Mouse (Mus musculus) regulatory T cell (primary cell): ENCODE measurements around the gene Hap1.

Experiments used
- in situ Hi-C: fragments of 300-600 bp; cut with MboI, MseI; formaldehyde crosslinking; loops from one replicate; pipeline ENCODE4 v1.15.1; 2025; ENCODE audit warnings: high pct_unique_total_duplicates

The Hap1 gene

DNA sequence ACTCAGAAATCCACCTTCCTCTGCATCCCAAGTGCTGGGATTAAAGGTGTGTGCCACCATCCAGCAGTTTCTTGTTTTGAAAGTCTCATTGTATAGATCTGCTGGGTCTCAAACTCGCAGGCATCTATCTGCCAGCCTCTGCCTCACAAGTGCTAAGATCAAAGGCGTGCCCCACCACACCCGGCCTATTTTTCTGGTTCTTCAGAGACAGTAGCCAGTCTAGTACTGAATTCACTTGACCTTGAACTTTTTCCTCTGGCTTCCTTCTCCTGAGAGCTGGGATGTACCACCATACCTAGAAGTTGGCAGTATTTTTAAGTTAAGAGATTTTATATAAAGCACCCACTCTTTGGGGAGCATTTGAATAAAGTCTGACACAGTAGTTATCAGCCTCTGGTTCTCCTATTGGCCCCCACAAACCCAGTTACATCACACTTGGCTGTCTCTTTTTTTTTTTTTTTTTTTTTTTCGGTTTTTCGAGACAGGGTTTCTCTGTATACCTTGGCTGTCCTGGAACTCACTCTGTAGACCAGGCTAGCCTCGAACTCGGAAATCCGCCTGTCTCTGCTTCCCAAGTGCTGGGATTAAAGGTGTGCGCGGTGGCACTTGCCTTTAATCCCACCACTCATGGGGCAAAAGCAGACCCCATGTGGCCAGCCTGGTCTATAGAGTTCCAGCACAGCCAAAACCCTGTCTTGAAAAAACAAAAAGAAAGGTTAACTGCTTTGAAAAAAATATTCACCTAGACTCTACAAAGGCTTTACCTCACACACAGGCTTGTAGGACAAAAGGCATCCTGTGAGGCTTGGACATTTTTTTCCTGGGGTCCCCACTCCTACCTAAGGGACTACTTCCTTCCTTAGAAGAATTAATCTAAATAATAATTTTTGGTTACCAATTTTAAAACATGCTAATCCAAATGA lies 37.1 kb downstream of the Hap1 start:
- in situ Hi-C loops = loop anchor here (25.0 kb wide), 1 partner anchor 1156 kb away; the partner anchor contains the start of gene Ccr7

DNA sequence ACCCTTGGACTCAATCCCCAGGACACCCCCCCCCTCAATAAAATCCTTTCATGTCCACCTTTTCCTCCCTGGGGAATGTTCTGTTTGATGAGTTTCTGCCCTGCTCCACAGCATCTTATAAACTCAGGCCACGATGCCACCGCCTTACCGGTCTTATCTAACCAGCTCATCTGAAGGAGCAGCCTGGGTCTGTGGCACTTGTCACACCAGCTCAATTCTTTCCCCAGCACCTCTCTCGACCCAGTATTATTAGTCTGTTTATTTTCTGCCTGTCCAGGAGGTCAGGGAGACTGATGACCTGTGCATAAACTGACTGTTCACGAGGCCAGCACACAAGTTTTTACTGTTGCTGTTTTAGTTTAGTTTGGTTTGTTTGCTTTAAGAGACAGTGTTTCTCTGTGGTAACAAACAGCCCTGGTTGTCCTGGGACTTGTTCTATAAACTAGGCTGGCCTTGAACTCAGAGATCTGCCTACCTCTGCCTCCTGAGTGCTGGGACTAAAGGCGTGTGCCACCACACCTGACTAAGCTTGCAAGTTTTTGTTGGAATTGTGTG lies 38.0 kb downstream of the Hap1 start:
- in situ Hi-C loops = loop anchor here (25.0 kb wide), 1 partner anchor 1156 kb away; the partner anchor contains the start of gene Ccr7

- in situ Hi-C loops = loop anchor here (25.0 kb wide), 1 partner anchor 1153 kb away; the partner anchor contains the start of gene Ccr7
Measured at GRCm38 (mm10) chr11:100315439-100315838, 40.5 kb downstream of the Hap1 start.

GRCm38 (mm10) chr11:100313424-100313823 lies 42.5 kb downstream of the Hap1 start:
- in situ Hi-C loops = loop anchor here (25.0 kb wide), 1 partner anchor 1151 kb away; the partner anchor contains the start of gene Ccr7

GRCm38 (mm10) chr11:100312096-100312679 lies 43.7 kb downstream of the Hap1 start:
- in situ Hi-C loops = loop anchor here (25.0 kb wide), 1 partner anchor 1150 kb away; the partner anchor contains the start of gene Ccr7

GRCm38 (mm10) chr11:100311656-100312055 lies 44.3 kb downstream of the Hap1 start:
- in situ Hi-C loops = loop anchor here (25.0 kb wide), 1 partner anchor 1149 kb away; the partner anchor contains the start of gene Ccr7

DNA sequence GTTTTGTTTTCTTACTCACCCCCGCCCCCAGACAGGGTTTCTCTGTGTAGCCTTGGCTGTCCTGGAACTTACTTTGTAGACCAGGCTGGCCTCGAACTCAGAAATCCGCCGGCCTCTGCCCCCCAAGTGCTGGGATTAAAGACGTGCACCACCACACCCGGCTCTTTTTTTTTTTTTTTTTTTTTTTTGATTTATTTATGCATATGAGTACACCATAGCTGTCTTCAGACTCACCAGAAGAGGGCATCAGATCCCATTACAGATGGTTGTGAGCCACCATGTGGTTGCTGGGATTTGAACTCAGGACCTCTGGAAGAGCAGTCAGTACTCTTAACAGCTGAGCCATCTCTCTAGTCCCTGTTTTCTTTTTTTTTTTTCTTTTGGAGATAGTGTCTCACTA lies 47.3 kb downstream of the Hap1 start:
- in situ Hi-C loops = loop anchor here (25.0 kb wide), 1 partner anchor 1146 kb away; the partner anchor contains the start of gene Ccr7

DNA sequence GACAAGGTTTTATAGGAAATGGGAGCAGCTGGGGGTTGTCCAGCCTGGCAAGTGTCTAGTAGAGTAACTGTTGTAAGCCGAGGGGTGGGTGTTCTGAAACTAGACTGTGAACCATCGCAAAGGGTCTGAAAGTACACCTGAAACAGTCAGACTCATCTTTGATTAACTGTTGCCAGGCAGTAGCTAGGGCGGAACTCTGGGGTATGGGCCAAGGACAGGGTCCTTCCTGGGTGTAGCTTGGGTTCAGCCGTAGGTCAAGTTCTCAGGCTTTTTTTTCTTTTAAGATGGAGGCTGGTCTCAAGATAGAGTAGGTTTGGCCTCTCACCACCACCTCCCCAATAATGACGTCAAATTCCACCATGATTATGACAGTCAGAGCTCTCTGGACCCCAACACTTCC lies 48.0 kb downstream of the Hap1 start:
- in situ Hi-C loops = loop anchor here (25.0 kb wide), 1 partner anchor 1146 kb away; the partner anchor contains the start of gene Ccr7

DNA sequence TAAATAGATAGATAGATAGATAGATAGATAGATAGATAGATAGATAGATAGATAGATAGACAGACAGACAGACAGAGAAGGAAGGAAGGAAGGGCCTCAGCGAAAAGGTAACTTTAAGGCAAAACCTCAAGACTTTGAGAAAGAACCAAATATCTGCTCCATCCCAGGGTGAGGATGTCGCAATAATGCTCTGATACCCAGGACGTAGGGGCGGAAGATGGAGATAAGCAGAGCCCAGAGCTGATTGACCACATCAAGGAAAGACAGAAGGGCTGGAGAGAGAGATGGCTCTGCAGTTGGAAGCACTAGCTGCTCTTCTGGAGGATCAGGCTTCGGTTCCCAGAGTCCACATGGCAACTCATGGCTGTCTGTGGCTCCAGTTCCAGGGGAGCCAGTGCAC lies 54.6 kb downstream of the Hap1 start:
- in situ Hi-C loops = loop anchor here (25.0 kb wide), 1 partner anchor 1139 kb away; the partner anchor contains the start of gene Ccr7

DNA sequence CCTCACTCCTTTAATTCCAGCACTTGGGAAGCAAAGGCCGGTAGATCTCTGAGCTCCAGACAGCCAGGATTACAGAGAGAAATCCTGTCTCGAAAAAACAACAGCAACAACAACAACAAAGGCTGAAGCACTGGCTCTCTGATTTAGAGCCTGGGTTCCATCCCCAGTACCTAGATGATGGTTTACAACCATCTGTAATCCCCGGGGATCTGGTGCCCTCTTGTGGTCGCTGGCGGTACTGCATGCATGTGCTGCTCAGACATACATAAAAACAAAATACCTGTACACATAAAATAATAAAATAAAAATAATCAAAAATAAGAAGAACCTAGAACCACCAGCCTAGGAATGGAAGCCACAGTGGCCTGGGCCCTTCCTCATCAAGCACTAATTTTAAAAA lies 55.6 kb downstream of the Hap1 start:
- in situ Hi-C loops = loop anchor here (25.0 kb wide), 1 partner anchor 1138 kb away; the partner anchor contains the start of gene Ccr7

GRCm38 (mm10) chr11:100298274-100299036 lies 57.5 kb downstream of the Hap1 start:
- in situ Hi-C loops = no loop called here

- in situ Hi-C loops = no loop called here
Measured at GRCm38 (mm10) chr11:100297801-100298200, 58.1 kb downstream of the Hap1 start.
